Mouse (Mus musculus) CD4-positive, CD25-positive, alpha-beta regulatory T cell, adult 9 weeks (primary cell): ENCODE results near the gene Olfr709-ps1. TPM values are rescaled to one million over a fixed set of nuclear protein-coding genes. Genes with fewer than 3 reads are reported as not detected.

Source experiments
- polyA plus RNA-seq: library from polyadenylated mRNA; unstranded; fragments of 100-300 nt; shearing (Covaris generic); gene quantifications from one replicate; pipeline ENCODE4 v1.2.1, GENCODE M21; 2017

Gene Olfr709-ps1
- polyA plus RNA-seq: not detected

GRCm38 (mm10) chr7:106932119-106932518 is at the start of gene Olfr709-ps1:
TSS of gene Olfr709-ps1 (minus strand) at chr7:106932219.

GRCm38 (mm10) chr7:106975353-106975752 is 43.3 kb upstream of the Olfr709-ps1 start, which contains the start of gene Olfr711:
TSS of gene Olfr711 (minus strand) at chr7:106975453.

GRCm38 (mm10) chr7:106963837-106964236 is 31.8 kb upstream of the Olfr709-ps1 start, which contains the start of gene Olfr6:
TSS of gene Olfr6 (minus strand) at chr7:106963937.

GRCm38 (mm10) chr7:106948212-106948611 is 16.2 kb upstream of the Olfr709-ps1 start, which contains the start of gene Olfr710:
TSS of gene Olfr710 (minus strand) at chr7:106948312.

GRCm38 (mm10) chr7:106907676-106908075 is 24.3 kb downstream of the Olfr709-ps1 start, which contains the start of gene Olfr1532-ps1:
TSS of gene Olfr1532-ps1 (plus strand) at chr7:106908001.

GRCm38 (mm10) chr7:106901141-106901540 is 30.9 kb downstream of the Olfr709-ps1 start, which contains the start of gene Olfr707:
TSS of gene Olfr707 (minus strand) at chr7:106901241.

GRCm38 (mm10) chr7:106888062-106888461 is 44.0 kb downstream of the Olfr709-ps1 start, which contains the start of gene Olfr706:
TSS of gene Olfr706 (minus strand) at chr7:106888162.

GRCm38 (mm10) chr7:106876791-106877190 is 55.2 kb downstream of the Olfr709-ps1 start, which contains the start of gene Olfr705:
TSS of gene Olfr705 (minus strand) at chr7:106876891.

Other genes starting within 250 kb of the Olfr709-ps1 start
- not detected for gene Olfr694, start 240.4 kb downstream of the Olfr709-ps1 start, polyA plus RNA-seq
- not detected for gene Olfr695, start 215.8 kb downstream of the Olfr709-ps1 start, polyA plus RNA-seq
- gene Olfr697, start 189.8 kb downstream of the Olfr709-ps1 start, polyA plus RNA-seq: not detected
- not detected for gene Olfr698, start 176.8 kb downstream of the Olfr709-ps1 start, polyA plus RNA-seq
- not detected for gene Olfr699, start 139.0 kb downstream of the Olfr709-ps1 start, polyA plus RNA-seq
- gene Olfr700, start 123.4 kb downstream of the Olfr709-ps1 start, polyA plus RNA-seq: not detected
- gene Olfr701, start 118.1 kb downstream of the Olfr709-ps1 start, polyA plus RNA-seq: not detected
- not detected for gene Olfr702, start 98.3 kb downstream of the Olfr709-ps1 start, polyA plus RNA-seq
- gene Olfr703, start 88.9 kb downstream of the Olfr709-ps1 start, polyA plus RNA-seq: not detected
- not detected for gene Olfr704, start 69.0 kb downstream of the Olfr709-ps1 start, polyA plus RNA-seq
- not detected for gene Olfr705, start 55.3 kb downstream of the Olfr709-ps1 start, polyA plus RNA-seq
- gene Olfr706, start 44.1 kb downstream of the Olfr709-ps1 start, polyA plus RNA-seq: not detected
- not detected for gene Olfr707, start 31.0 kb downstream of the Olfr709-ps1 start, polyA plus RNA-seq
- gene Olfr1532-ps1, start 24.2 kb downstream of the Olfr709-ps1 start, polyA plus RNA-seq: not detected
- not detected for gene Olfr710, start 16.1 kb upstream of the Olfr709-ps1 start, polyA plus RNA-seq
- gene Olfr6, start 31.7 kb upstream of the Olfr709-ps1 start, polyA plus RNA-seq: not detected
- not detected for gene Olfr711, start 43.2 kb upstream of the Olfr709-ps1 start, polyA plus RNA-seq
- gene Olfr2, start 73.9 kb upstream of the Olfr709-ps1 start, polyA plus RNA-seq: not detected
- not detected for gene Olfr713, start 99.0 kb upstream of the Olfr709-ps1 start, polyA plus RNA-seq
- gene Olfr714, start 138.8 kb upstream of the Olfr709-ps1 start, polyA plus RNA-seq: not detected
- gene Olfr17, start 161.0 kb upstream of the Olfr709-ps1 start, polyA plus RNA-seq: not detected
- not detected for gene Olfr715b, start 178.2 kb upstream of the Olfr709-ps1 start, polyA plus RNA-seq
- not detected for gene Olfr715, start 198.9 kb upstream of the Olfr709-ps1 start, polyA plus RNA-seq
- not detected for gene Olfr716, start 206.1 kb upstream of the Olfr709-ps1 start, polyA plus RNA-seq
- gene Nlrp14, start 234.8 kb upstream of the Olfr709-ps1 start, polyA plus RNA-seq: not detected